Mouse (Mus musculus) forebrain, embryonic 11.5 days (tissue): ENCODE data around the gene Phospho1. TPM values are rescaled to one million over a fixed set of nuclear protein-coding genes. Genes with fewer than 3 reads are reported as not detected.

ENCODE experiments used
- ATAC-seq: fragments of 200-750 bp; cut with Nextera tagmentation; replicated peaks from 2 replicates; pipeline ENCODE4 v1.8.0; 2017; ENCODE audit warnings: moderate TSS enrichment; ENCODE audit not compliant: low FRiP score
- DNase-seq: peaks from one replicate; pipeline ENCODE4 v3.0.0-alpha.2; 2017; ENCODE audit warnings: low spot score
- H3K27ac ChIP-seq: fragments of 300-500 bp; sonication (generic); 2 replicates; pipeline ENCODE4 v1.5.1; 2014; ENCODE audit warnings: low read depth, low read length
- H3K27me3 ChIP-seq: fragments of 300-500 bp; sonication (generic); 2 replicates; pipeline ENCODE4 v1.6.1; 2014; ENCODE audit warnings: mild to moderate bottlenecking, low read length, mixed read lengths; ENCODE audit not compliant: control insufficient read depth, insufficient read depth
- H3K36me3 ChIP-seq: fragments of 300-500 bp; sonication (generic); 2 replicates; pipeline ENCODE4 v1.6.1; 2014; ENCODE audit warnings: mild to moderate bottlenecking, low read length, moderate library complexity, mixed read lengths; ENCODE audit not compliant: control insufficient read depth, insufficient read depth
- H3K4me1 ChIP-seq: fragments of 300-500 bp; sonication (generic); replicated peaks from 2 replicates; pipeline ENCODE4 v1.6.1; 2014; ENCODE audit warnings: low read length, mixed read lengths; ENCODE audit not compliant: control insufficient read depth, insufficient read depth
- H3K4me2 ChIP-seq: fragments of 300-500 bp; sonication (generic); 2 replicates; pipeline ENCODE4 v1.6.1; 2014; ENCODE audit warnings: low read depth, mild to moderate bottlenecking, low read length, moderate library complexity, mixed read lengths; ENCODE audit not compliant: severe bottlenecking
- H3K4me3 ChIP-seq: fragments of 300-500 bp; sonication (generic); 2 replicates; pipeline ENCODE4 v1.5.1; 2014; ENCODE audit warnings: low read depth, low read length
- H3K9ac ChIP-seq: fragments of 300-500 bp; sonication (generic); 2 replicates; pipeline ENCODE4 v1.6.1; 2014; ENCODE audit warnings: low read length
- H3K9me3 ChIP-seq: fragments of 300-500 bp; sonication (generic); 2 replicates; pipeline ENCODE4 v1.6.1; 2016; ENCODE audit warnings: low read length, mixed read lengths; ENCODE audit not compliant: control insufficient read depth
- whole genome bisulfite sequencing: fragments of 180-500 bp; shearing (Covaris S2); extraction: QIAGEN DNeasy Blood & Tissue Kit; methylation state at CpG from one replicate; pipeline ENCODE4 v1.1.7; 2014; 5-methylcytosine and 5-hydroxymethylcytosine counted together
- polyA plus RNA-seq: library from polyadenylated mRNA; unstranded; fragments of >200 nt; fragmentation: Nextera tagmentation; extraction: Ambion mirVana; gene quantifications from 2 replicates; pipeline ENCODE4 v1.2.1, GENCODE M21; 2014

Phospho1 gene
- polyA plus RNA-seq, 1 experiment from 2014 or later, result not detected

- WGBS, result 91% methylated on average over 8 of the region's 8 CpGs
These were observed 5.2 kb upstream of the Phospho1 start for GRCm38 (mm10) chr11:95819138-95819537.

GRCm38 (mm10) chr11:95821511-95821910 is 2.8 kb upstream of the Phospho1 start:
- Histone ChIP-seq H3K27me3 (peaks cover 18% of the 10 kb centered on the region; the same call in 1 of the 2 replicates), H3K9ac (no peak overlapping the region), H3K4me2 (no peak overlapping the region), H3K36me3 (no peaks in the 10 kb centered on the region), H3K9me3 (no peaks in the 10 kb centered on the region), H3K4me3 (no peak overlapping the region), H3K4me1 (peaks cover 9% of the 10 kb centered on the region; the same call in 1 of the 2 replicates), H3K27ac (no peak overlapping the region)
- DNase-seq (no peak), ATAC-seq (no peak)
- WGBS, result 88% methylated on average over 3 of the region's 3 CpGs

More at GRCm38 (mm10) chr11:95819138-95819537, 5.2 kb upstream of the Phospho1 start:
- DNase-seq (no peak), ATAC-seq (no peak)
- H3K27me3 ChIP-seq, result peaks cover 8% of the 10 kb centered on the region; the same call in 1 of the 2 replicates
- no peaks in the 10 kb centered on the region for H3K36me3 ChIP-seq
- no peak overlapping the region for H3K4me2 ChIP-seq
- no peak overlapping the region for H3K9ac ChIP-seq
- H3K27ac ChIP-seq, result no peak overlapping the region
- no peaks in the 10 kb centered on the region for H3K9me3 ChIP-seq
- H3K4me1 ChIP-seq, result peaks cover 3% of the 10 kb centered on the region; the same call in 1 of the 2 replicates
- no peak overlapping the region for H3K4me3 ChIP-seq

GRCm38 (mm10) chr11:95822437-95822836 is 1.9 kb upstream of the Phospho1 start:
- no peaks in the 10 kb centered on the region for H3K36me3 ChIP-seq
- no peaks in the 10 kb centered on the region for H3K9me3 ChIP-seq
- no peak overlapping the region for H3K9ac ChIP-seq
- peaks cover 9% of the 10 kb centered on the region; the same call in 1 of the 2 replicates for H3K4me1 ChIP-seq
- ATAC-seq (no peak), DNase-seq (no peak)
- 91% methylated on average over 4 of the region's 4 CpGs for WGBS
- no peak overlapping the region for H3K4me2 ChIP-seq
- H3K4me3 ChIP-seq, result no peak overlapping the region
- peaks cover 27% of the 10 kb centered on the region; the same call in 1 of the 2 replicates for H3K27me3 ChIP-seq
- H3K27ac ChIP-seq, result no peak overlapping the region

- peak overlapping the region; percentile 97 for H3K4me2 ChIP-seq
- no peaks in the 10 kb centered on the region for H3K36me3 ChIP-seq
- peaks cover 9% of the 10 kb centered on the region; the same call in 1 of the 2 replicates for H3K4me1 ChIP-seq
- DNase-seq (no peak), ATAC-seq (peak; percentile 37; the same call in 1 of the 2 replicates)
- peak overlapping the region; percentile 67 for H3K9ac ChIP-seq
- H3K4me3 ChIP-seq, result peak overlapping the region; percentile 67
- 2% methylated on average over 11 of the region's 11 CpGs for WGBS
- H3K9me3 ChIP-seq, result no peaks in the 10 kb centered on the region
- H3K27me3 ChIP-seq, result peaks cover 48% of the 10 kb centered on the region
- H3K27ac ChIP-seq, result no peak overlapping the region
These were observed 561 bp downstream of the Phospho1 start for GRCm38 (mm10) chr11:95824877-95825243.

DNA sequence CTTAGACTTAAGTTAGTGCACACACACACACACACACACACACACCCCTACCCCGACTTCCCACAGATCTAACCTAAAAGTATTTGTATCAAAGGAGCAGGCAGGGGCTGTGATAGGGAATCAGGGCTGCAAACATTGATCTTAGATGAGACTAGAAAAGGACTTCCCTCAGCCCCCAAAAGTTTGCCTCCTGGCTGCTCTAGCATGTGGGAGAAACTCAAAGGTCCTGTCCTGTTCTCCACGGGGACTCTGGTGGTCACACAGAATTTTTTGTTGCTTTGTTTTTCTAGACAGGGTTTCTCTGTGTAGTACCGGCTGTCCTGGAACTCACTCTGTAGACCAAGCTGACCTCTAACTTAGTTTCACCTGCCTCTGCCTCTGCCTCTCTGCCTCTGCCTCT is 1.3 kb downstream of the Phospho1 start:
- Histone ChIP-seq H3K4me2 (no peak overlapping the region), H3K36me3 (no peaks in the 10 kb centered on the region), H3K4me3 (no peak overlapping the region), H3K27ac (no peak overlapping the region), H3K9ac (no peak overlapping the region), H3K9me3 (no peaks in the 10 kb centered on the region), H3K27me3 (peaks cover 56% of the 10 kb centered on the region), H3K4me1 (peaks cover 9% of the 10 kb centered on the region; the same call in 1 of the 2 replicates)
- DNase-seq (no peak), ATAC-seq (no peak)
- 61% methylated on average over 3 of the region's 3 CpGs for WGBS

DNA sequence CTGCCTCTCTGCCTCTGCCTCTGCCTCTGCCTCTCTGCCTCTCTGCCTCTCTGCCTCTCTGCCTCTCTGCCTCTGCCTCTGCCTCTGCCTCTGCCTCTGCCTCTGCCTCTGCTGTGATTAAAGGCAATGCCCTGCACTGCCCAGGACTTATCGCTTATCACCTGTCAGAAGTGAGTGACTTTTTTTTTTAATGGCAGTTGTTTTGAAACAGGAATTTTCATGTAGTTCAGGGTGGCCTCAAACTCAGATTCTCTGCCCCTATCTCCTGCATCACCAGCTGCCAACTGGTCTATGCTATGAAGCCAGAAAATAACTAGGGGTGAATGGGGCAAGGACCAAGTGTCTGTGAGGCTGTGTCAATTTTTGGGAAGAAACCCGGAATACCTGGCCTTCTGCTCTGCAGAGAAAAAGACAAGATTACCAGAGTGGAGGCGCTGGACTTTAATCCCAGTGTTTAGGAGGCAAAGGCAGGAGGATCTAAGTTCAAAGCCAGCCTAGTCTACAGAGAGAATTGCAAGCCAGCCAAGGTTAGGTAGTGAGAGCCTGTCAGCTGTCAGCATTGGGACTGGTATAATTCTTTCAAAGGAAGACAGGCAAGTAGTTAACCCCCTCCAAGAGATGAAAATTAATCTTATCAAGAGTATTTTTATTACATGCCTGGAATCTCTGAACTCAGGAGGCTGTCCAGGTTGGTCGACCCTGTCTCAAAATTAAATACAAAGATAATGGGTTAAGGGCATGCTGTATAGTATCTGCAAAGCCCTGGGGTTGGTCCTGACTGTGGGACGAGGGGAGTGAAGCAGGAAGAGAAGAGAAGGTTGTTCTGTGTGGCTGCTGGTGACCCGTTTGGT is 2.2 kb downstream of the Phospho1 start:
- no peaks in the 10 kb centered on the region for H3K9me3 ChIP-seq
- H3K36me3 ChIP-seq, result no peaks in the 10 kb centered on the region
- ATAC-seq (no peak), DNase-seq (no peak)
- H3K27me3 ChIP-seq, result peaks cover 65% of the 10 kb centered on the region
- no peak overlapping the region for H3K4me3 ChIP-seq
- no peak overlapping the region for H3K27ac ChIP-seq
- no peak overlapping the region for H3K4me2 ChIP-seq
- 69% methylated on average over 6 of the region's 6 CpGs for WGBS
- no peak overlapping the region for H3K9ac ChIP-seq
- H3K4me1 ChIP-seq, result peaks cover 10% of the 10 kb centered on the region; the same call in 1 of the 2 replicates

GRCm38 (mm10) chr11:95827168-95827447 is 2.8 kb downstream of the Phospho1 start:
- H3K4me3 ChIP-seq, result no peak overlapping the region
- no peak for ATAC-seq
- H3K9ac ChIP-seq, result no peak overlapping the region
- no peak overlapping the region for H3K4me2 ChIP-seq
- no peaks in the 10 kb centered on the region for H3K36me3 ChIP-seq
- WGBS, result 35% methylated on average over 3 of the region's 3 CpGs
- H3K27ac ChIP-seq, result no peak overlapping the region
- H3K27me3 ChIP-seq, result peaks cover 71% of the 10 kb centered on the region
- peaks cover 10% of the 10 kb centered on the region; the same call in 1 of the 2 replicates for H3K4me1 ChIP-seq
- no peaks in the 10 kb centered on the region for H3K9me3 ChIP-seq
- DNase-seq, result no peak

GRCm38 (mm10) chr11:95827464-95828085 is 3.3 kb downstream of the Phospho1 start:
- Histone ChIP-seq H3K27ac (no peak overlapping the region), H3K36me3 (no peaks in the 10 kb centered on the region), H3K9me3 (no peaks in the 10 kb centered on the region), H3K27me3 (peaks cover 75% of the 10 kb centered on the region), H3K4me3 (no peak overlapping the region), H3K4me1 (peaks cover 10% of the 10 kb centered on the region; the same call in 1 of the 2 replicates), H3K4me2 (no peak overlapping the region), H3K9ac (no peak overlapping the region)
- DNase-seq (peak; percentile 80), ATAC-seq (no peak)
- 19% methylated on average over 3 of the region's 3 CpGs for WGBS
